Mouse (Mus musculus) MEL (cell line): ENCODE measurements around the gene Esr1. TPM values are rescaled to one million over a fixed set of nuclear protein-coding genes. Genes with fewer than 3 reads are reported as not detected.
"Not testable (repeated sequence)": the region's sequence is repeated elsewhere in the genome, so short reads cannot be mapped to it uniquely, and the experiment has no call there.

Experiments used
- DNase-seq: peaks from one replicate; pipeline ENCODE4 v3.0.0; 2011; ENCODE audit warnings: low read depth, low spot score
- H3K27ac ChIP-seq: 2 replicates; pipeline ENCODE4 v1.5.1; 2012; ENCODE audit warnings: low read depth, mild to moderate bottlenecking, control low read depth, low read length, moderate library complexity; ENCODE audit not compliant: control insufficient read depth
- H3K27me3 ChIP-seq, 2 experiments: fragments of 150-350 bp in 1 of 2; sonication (generic) in 1 of 2; 2 replicates each; pipeline ENCODE4 v1.6.1; 2012; ENCODE audit warnings: low read length in 2 of 2, mild to moderate bottlenecking in 2 of 2, improper control_type of control experiment in 1 of 2, moderate library complexity in 1 of 2; ENCODE audit not compliant: insufficient read depth in 2 of 2, control insufficient read depth in 1 of 2
- H3K36me3 ChIP-seq, 2 experiments: 2 replicates each; pipeline ENCODE4 v1.6.1; 2012 to 2014; ENCODE audit warnings: low read length in 2 of 2, improper control_type of control experiment in 1 of 2, inconsistent platforms in 1 of 2, mild to moderate bottlenecking in 1 of 2; ENCODE audit not compliant: insufficient read depth in 2 of 2, control insufficient read depth in 1 of 2
- H3K4me1 ChIP-seq, 2 experiments: fragments of 150-350 bp in 1 of 2; sonication (generic) in 1 of 2; 2 replicates each; pipeline ENCODE4 v1.6.1; 2012; ENCODE audit warnings: low read length in 2 of 2, improper control_type of control experiment in 1 of 2, mild to moderate bottlenecking in 1 of 2; ENCODE audit not compliant: insufficient read depth in 2 of 2, control insufficient read depth in 1 of 2
- H3K4me3 ChIP-seq, 2 experiments: fragments of 150-350 bp in 1 of 2; sonication (generic) in 1 of 2; 2 replicates each; pipeline ENCODE4 v1.5.1; 2012; ENCODE audit warnings: low read depth in 2 of 2, low read length in 2 of 2, mild to moderate bottlenecking in 2 of 2, moderate library complexity in 2 of 2, control low read depth in 1 of 2, improper control_type of control experiment in 1 of 2; ENCODE audit not compliant: control insufficient read depth in 1 of 2, insufficient read depth in 1 of 2
- H3K79me2 ChIP-seq: 2 replicates; pipeline ENCODE4 v1.6.1; 2012; ENCODE audit warnings: mild to moderate bottlenecking, low read length, moderate library complexity; ENCODE audit not compliant: control insufficient read depth, poor library complexity, insufficient read depth
- H3K9ac ChIP-seq: 2 replicates; pipeline ENCODE4 v1.6.1; 2012; ENCODE audit warnings: low read depth, mild to moderate bottlenecking, control low read depth, low read length, moderate library complexity; ENCODE audit not compliant: control insufficient read depth, poor library complexity, severe bottlenecking
- H3K9me3 ChIP-seq: fragments of 150-350 bp; sonication (generic); replicated peaks from 2 replicates; pipeline ENCODE4 v1.6.1; 2012; ENCODE audit warnings: mild to moderate bottlenecking, low read length, improper control_type of control experiment, moderate library complexity; ENCODE audit not compliant: insufficient read depth
- BHLHE40 ChIP-seq: IDR thresholded peaks from 2 replicates; pipeline ENCODE4 v1.6.1; 2012; ENCODE audit warnings: low read depth, mild to moderate bottlenecking, inconsistent platforms, low read length, improper control_type of control experiment, borderline replicate concordance
- CTCF ChIP-seq, 3 experiments: IDR thresholded peaks in 2 of 3; conservative IDR thresholded peaks in 1 of 3; 2 replicates each; pipeline ENCODE4 v1.5.1; 2011 to 2012; ENCODE audit warnings: low read length in 3 of 3, low read depth in 2 of 3, mild to moderate bottlenecking in 2 of 3, improper control_type of control experiment in 1 of 3, inconsistent platforms in 1 of 3, mixed read lengths in 1 of 3, moderate library complexity in 1 of 3; ENCODE audit not compliant: control insufficient read depth in 1 of 3, insufficient read depth in 1 of 3, poor library complexity in 1 of 3, severe bottlenecking in 1 of 3
- E2F4 ChIP-seq: IDR thresholded peaks from 2 replicates; pipeline ENCODE4 v1.6.1; 2011; ENCODE audit warnings: low read depth, low read length, improper control_type of control experiment, borderline replicate concordance
- KAT2A ChIP-seq: conservative IDR thresholded peaks from 2 replicates; pipeline ENCODE4 v1.6.1; 2012; ENCODE audit warnings: low read depth, low read length, improper control_type of control experiment, inconsistent platforms
- MAFK ChIP-seq: IDR thresholded peaks from 2 replicates; pipeline ENCODE4 v1.6.1; 2011; ENCODE audit warnings: low read depth, mild to moderate bottlenecking, low read length, improper control_type of control experiment, borderline replicate concordance
- MAX ChIP-seq: IDR thresholded peaks from 2 replicates; pipeline ENCODE4 v1.6.1; 2011; ENCODE audit warnings: low read length, improper control_type of control experiment
- MEF2A ChIP-seq: IDR thresholded peaks from 2 replicates; pipeline ENCODE4 v1.6.1; 2014; ENCODE audit warnings: low read depth, mild to moderate bottlenecking, inconsistent platforms, low read length, improper control_type of control experiment; ENCODE audit not compliant: poor library complexity, insufficient replicate concordance, severe bottlenecking; ENCODE audit errors: extremely low read depth
- MXI1 ChIP-seq: IDR thresholded peaks from 2 replicates; pipeline ENCODE4 v1.6.1; 2011; ENCODE audit warnings: mild to moderate bottlenecking, low read depth, low read length, improper control_type of control experiment
- RAD21 ChIP-seq: IDR thresholded peaks from 2 replicates; pipeline ENCODE4 v1.6.1; 2011; ENCODE audit warnings: mild to moderate bottlenecking, low read depth, low read length, improper control_type of control experiment
- SIN3A ChIP-seq: IDR thresholded peaks from 2 replicates; pipeline ENCODE4 v1.6.1; 2012; ENCODE audit warnings: low read length, improper control_type of control experiment, inconsistent platforms
- SMC3 ChIP-seq: IDR thresholded peaks from 2 replicates; pipeline ENCODE4 v1.6.1; 2011; ENCODE audit warnings: low read depth, low read length, improper control_type of control experiment
- TBP ChIP-seq: IDR thresholded peaks from 2 replicates; pipeline ENCODE4 v1.8.0; 2011; ENCODE audit warnings: low read depth, low read length, improper control_type of control experiment
- ZC3H11A ChIP-seq: IDR thresholded peaks from 2 replicates; pipeline ENCODE4 v1.6.1; 2012; ENCODE audit warnings: low read depth, mild to moderate bottlenecking, inconsistent platforms, low read length, improper control_type of control experiment
- ZMIZ1 ChIP-seq: IDR thresholded peaks from 2 replicates; pipeline ENCODE4 v1.6.1; 2012; ENCODE audit warnings: low read depth, mild to moderate bottlenecking, inconsistent platforms, low read length, improper control_type of control experiment, moderate library complexity
- polyA plus RNA-seq, 2 experiments: library from polyadenylated mRNA; stranded (reverse) in 1 of 2; unstranded in 1 of 2; fragments of >175 nt in 1 of 2; fragments of >200 nt in 1 of 2; gene quantifications; 2 replicates each; pipeline versions ENCODE4 v1.2.1 to v1.2.4; 2012; ENCODE audit warnings: low replicate concordance in 2 of 2, low read depth in 1 of 2; ENCODE audit not compliant: insufficient read length in 2 of 2, insufficient read depth in 1 of 2, missing spikeins in 1 of 2
- total RNA-seq: library from RNA; depleted of rRNA; stranded (reverse); fragments of 300-350 nt; gene quantifications from 2 replicates; pipeline ENCODE4 v1.2.3, GENCODE M21; 2012

Gene Esr1
- total and polyA plus RNA-seq, 3 experiments: 0.65 to 0.69 TPM; not detected in 1

GRCm38 (mm10) chr10:4673311-4673816 is 62.0 kb downstream of the Esr1 start:
- no peaks in the 10 kb centered on the region for H3K9me3 ChIP-seq
- DNase-seq: no peak
- H3K27me3 ChIP-seq: no peaks in the 10 kb centered on the region
- no peaks in the 10 kb centered on the region for H3K36me3 ChIP-seq
- no peak overlapping the region for H3K27ac ChIP-seq
- TF ChIP-seq MAFK (no peak), ZMIZ1 (no peak), ZC3H11A (no peak), CTCF (IDR thresholded peaks at IDR 0.05 in 2 of 3, conservative IDR thresholded peaks at IDR 0.05 in 1 of 3; ENCODE audit: control insufficient read depth in 1 of 3, insufficient read depth in 1 of 3, low read depth in 2 of 3, low read length in 3 of 3, poor library complexity in 1 of 3, severe bottlenecking in 1 of 3) (no peak), KAT2A (no peak), MEF2A (no peak), SIN3A (no peak), TBP (no peak)
- H3K79me2 ChIP-seq: no peaks in the 10 kb centered on the region
- no peak overlapping the region for H3K4me3 ChIP-seq
- no peaks in the 10 kb centered on the region for H3K4me1 ChIP-seq
- no peak overlapping the region for H3K9ac ChIP-seq

- not testable (repeated sequence) for H3K79me2 ChIP-seq, H3K27ac ChIP-seq, H3K36me3 ChIP-seq, H3K4me1 ChIP-seq, H3K9ac ChIP-seq, H3K27me3 ChIP-seq, H3K4me3 ChIP-seq, DNase-seq, H3K9me3 ChIP-seq
- TF ChIP-seq SMC3 (peak; percentile 29; the same call in 1 of the 2 replicates), RAD21 (peak; percentile 33), CTCF (IDR thresholded peaks at IDR 0.05 in 2 of 3, conservative IDR thresholded peaks at IDR 0.05 in 1 of 3; ENCODE audit: control insufficient read depth in 1 of 3, insufficient read depth in 1 of 3, low read depth in 2 of 3, low read length in 3 of 3, poor library complexity in 1 of 3, severe bottlenecking in 1 of 3) (peak in 1 of 3 experiments; percentile 19; a peak in 1 of 6 replicates)
- TF ChIP-seq, all 39 proteins: peak for 3; not testable (repeated sequence) for 36
These were observed 63.7 kb downstream of the Esr1 start for GRCm38 (mm10) chr10:4674983-4675592.

GRCm38 (mm10) chr10:4683106-4683505 is 71.7 kb downstream of the Esr1 start:
- H3K79me2 ChIP-seq: no peaks in the 10 kb centered on the region
- H3K9me3 ChIP-seq: no peaks in the 10 kb centered on the region
- DNase-seq: no peak
- H3K27ac ChIP-seq: no peak overlapping the region
- H3K4me3 ChIP-seq: no peak overlapping the region
- no peaks in the 10 kb centered on the region for H3K4me1 ChIP-seq
- no peaks in the 10 kb centered on the region for H3K36me3 ChIP-seq
- no peaks in the 10 kb centered on the region for H3K27me3 ChIP-seq
- TF ChIP-seq E2F4 (no peak), KAT2A (no peak), MXI1 (no peak), BHLHE40 (no peak), MAX (no peak)
- TF ChIP-seq, all 39 proteins: peak for 0
- H3K9ac ChIP-seq: no peak overlapping the region
